Mouse (Mus musculus) left cerebral cortex, adult 9 months (tissue): ENCODE results near the gene Osbp.
A peak's percentile ranks its signal among the peaks of the same experiment; 100 is the strongest.
"Not testable (repeated sequence)": the region's sequence is repeated elsewhere in the genome, so short reads cannot be mapped to it uniquely, and the experiment has no call there.

ENCODE experiments used
- DNase-seq, 2 experiments: peaks; one replicate each; pipeline ENCODE4 v3.0.0; 2022; ENCODE audit warnings: low spot score in 2 of 2

Osbp gene

GRCm38 (mm10) chr19:11965023-11965942 is at the start of gene Osbp:
Gene Osbp, plus strand, starts transcription at chr19:11965941.
- DNase-seq = peak; percentile 100

DNA sequence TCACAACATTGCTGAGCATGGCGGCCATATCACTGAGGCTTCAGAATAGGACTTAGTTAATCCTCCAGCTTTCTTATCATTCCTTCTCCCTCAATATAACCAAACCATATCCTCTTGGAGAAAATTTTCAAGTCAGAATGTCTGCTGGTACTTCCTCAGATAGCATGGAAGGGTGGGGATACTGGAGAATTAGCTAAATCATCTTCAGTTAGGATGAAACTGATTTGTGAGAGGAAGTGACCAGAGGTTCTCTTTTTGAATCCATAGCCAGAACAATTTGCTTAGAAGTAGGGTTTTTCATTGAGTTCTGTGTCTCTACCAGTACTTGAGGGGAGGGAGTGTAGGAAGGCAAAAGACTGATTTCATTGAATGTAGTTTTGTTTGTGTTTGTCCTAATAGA is 43.7 kb upstream of the Osbp start:
- DNase-seq = no peak

DNA sequence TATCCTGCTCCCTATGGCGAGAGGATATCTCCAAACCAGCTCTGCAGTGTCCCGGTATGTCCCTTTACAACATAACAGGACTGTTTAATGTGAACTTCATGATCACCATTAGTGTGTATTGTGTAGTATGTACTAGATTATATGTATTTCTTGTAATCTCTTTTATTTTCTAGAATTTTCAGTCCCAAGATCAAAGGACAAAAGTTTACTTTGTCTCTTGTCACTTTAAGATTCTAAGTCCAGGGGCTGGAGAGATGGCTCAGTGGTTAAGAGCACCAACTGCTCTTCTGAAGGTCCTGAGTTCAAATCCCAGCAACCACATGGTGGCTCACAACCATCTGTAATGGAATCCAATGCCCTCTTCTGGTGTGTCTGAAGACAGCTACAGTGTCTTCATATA is 43.2 kb upstream of the Osbp start:
- DNase-seq = not testable (repeated sequence)

DNA sequence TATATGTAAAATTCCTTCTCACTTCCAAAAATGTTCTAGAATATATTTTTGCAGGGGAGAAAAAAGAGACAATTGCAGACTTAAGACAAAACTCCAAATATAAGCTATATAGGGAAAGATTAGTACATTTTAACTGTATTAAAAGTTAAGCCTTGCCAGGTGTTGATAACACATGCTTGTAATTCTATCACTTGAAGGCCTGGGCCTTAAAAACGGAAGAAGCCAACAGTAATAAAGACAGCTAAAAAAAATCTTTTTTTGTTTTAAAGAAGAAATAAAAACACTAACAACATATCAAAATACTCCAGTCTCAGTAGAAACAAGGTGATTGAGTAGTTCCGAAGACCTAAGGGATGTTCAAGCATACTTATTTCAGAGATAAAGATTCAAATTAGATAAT is 39.4 kb upstream of the Osbp start:
- no peak for DNase-seq

DNA sequence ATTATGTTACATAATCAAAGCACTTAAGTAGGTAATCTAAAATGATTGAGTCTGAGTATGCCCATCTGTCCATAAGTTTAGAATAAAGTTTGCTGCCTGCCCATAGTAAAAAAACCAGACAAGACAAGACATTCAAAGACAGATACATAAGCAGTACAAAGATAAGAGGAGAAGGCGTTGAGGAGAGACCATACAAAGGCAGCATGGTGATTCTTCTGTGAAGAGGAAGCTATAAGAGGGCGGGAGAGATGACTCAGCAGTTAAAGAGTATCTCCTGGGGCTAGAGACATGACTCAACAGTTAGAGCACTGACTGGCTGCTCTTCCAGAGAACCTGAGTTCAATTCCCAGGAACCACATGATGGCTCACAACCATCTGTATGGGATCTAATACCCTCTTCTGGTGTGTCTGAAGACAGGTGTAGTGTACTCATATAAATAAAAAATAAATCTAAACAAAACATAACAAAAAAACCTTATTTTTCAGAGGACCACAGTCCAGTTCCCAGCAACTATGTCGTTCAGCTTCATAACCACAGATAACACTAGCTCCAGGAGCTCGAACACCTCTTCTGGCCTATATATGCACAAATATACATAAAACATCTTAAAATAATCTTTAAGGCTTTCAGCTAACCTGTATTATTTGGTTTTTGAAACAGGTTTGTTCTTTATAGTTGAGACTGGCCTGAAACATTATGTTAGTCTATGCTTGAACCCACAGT is 37.6 kb upstream of the Osbp start:
- DNase-seq = no peak

DNA sequence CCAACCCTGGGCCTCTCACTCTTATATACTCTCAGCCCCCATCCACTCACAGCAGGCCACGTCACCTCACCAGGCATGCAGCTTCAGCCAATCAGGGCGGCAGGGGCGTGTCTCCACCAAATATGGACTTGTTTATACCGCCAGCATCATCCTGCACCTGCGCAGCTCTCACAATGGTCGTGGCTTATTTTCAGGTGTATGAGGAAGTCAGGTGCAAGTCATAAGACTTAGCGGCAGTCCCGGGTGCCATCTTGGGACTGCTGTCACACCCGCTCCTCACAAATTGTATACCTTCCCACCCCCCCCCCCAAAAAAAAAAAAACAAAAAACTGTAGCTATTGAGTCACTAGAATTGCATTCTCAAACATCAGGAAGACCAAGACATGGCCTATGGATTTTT is 19.3 kb upstream of the Osbp start:
- DNase-seq = not testable (repeated sequence)

DNA sequence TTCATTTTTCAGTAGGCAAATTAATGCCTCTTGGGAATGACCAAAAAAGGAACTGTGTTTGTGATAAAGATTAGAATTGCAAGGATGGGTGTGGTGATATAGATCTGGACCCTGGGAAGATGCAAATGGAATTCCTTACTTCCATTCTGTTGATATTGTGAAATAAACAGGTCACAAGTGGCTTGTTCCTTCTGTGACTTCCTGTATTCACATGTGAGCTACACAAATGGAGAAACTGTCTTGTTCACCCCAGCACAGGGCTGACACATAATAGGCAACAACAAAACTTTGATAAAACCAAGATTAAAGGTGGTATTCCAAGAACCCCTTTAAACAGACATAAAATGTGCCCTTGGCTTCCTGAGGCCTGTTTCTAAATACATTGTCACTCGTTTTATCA is 15.9 kb upstream of the Osbp start:
- DNase-seq = no peak

DNA sequence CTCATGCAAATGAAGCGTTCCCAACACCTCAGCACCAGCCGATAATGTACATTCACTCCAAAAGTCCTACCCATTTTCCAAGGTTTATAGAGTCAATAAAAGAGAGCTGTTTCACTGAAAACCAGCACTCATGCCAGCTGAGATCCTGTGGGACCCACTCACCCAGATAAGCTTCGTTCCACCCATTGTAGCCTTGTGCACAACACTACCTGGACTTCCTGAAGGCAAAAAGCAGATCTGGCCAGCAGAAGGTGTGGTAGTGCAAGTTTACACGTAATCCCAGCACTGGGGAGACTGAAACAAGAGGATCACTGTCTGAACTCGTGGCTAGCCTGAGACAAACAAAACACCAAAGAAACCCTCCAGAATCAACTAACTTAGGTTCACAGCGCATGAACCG is 15.0 kb upstream of the Osbp start:
- no peak for DNase-seq

DNA sequence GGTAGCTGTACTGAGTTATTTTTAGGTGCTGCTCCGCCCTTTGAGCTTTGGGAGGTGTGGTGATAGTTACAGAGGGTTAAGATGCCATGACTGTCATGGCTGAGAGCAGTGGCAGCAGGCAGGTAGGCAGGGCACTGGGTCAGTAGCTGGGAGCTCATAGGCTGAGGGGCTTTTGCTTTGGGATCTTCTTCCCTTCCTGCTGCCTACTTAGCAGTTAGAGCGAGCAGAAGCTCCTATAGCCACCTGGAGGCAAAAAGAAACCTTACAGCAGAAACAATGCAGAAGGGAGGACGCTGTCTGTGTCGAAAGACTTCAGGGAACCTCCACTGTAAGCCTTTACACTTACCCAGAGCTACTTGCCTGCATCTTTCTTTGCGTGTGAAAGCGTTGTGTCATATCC is 11.5 kb upstream of the Osbp start:
- DNase-seq = no peak

GRCm38 (mm10) chr19:11956636-11957035 is 9.1 kb upstream of the Osbp start:
- no peak for DNase-seq

GRCm38 (mm10) chr19:11957396-11957795 is 8.3 kb upstream of the Osbp start:
- no peak for DNase-seq

DNA sequence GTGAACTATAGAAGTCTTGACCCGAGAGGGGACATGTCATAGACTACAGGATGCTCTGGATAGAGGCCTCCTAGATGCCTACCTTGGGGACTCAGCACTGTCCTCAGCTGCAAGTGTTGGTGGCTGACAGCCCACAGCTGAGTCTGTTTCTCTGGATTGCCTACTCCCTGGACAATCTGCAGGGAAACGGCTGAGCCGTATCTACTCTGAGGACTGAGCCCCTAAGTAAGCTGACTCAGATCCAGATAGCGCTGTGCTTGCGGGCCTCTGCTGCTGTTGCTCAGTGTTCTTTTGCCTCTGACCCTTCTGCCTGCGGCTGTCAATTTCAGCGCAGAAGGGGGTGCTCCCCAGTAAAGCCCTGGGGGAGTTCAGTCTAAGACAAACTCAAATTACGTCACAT is 7.9 kb upstream of the Osbp start:
- no peak for DNase-seq

- no peak for DNase-seq
These were observed 1.5 kb upstream of the Osbp start for GRCm38 (mm10) chr19:11964266-11964665.

- peak in 1 of 2 experiments; percentile 49 for DNase-seq
These were observed 478 bp downstream of the Osbp start for GRCm38 (mm10) chr19:11966201-11966636.

- no peak for DNase-seq
These were observed 3.7 kb downstream of the Osbp start for GRCm38 (mm10) chr19:11969155-11970050.

GRCm38 (mm10) chr19:11973511-11974222 is 7.9 kb downstream of the Osbp start:
- no peak for DNase-seq

DNA sequence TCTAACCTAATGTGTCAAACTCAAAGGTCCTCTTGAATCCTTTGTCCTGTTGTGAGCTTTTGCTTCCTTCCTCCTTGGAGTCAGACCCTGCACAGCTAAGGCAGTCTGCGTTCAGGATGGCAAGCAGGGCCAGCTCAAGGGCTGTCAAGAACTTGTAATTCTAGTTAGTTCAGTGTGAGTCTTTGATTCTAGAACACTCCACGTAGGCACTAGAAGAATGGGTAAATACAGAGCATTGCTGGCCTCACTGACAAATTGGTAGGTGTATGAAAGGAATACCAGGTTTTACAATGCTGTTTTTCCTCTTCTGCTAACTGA is 8.4 kb downstream of the Osbp start:
- no peak for DNase-seq

GRCm38 (mm10) chr19:11975683-11976082 is 9.9 kb downstream of the Osbp start:
- DNase-seq = no peak

GRCm38 (mm10) chr19:11977363-11977762 is 11.6 kb downstream of the Osbp start:
- no peak for DNase-seq

DNA sequence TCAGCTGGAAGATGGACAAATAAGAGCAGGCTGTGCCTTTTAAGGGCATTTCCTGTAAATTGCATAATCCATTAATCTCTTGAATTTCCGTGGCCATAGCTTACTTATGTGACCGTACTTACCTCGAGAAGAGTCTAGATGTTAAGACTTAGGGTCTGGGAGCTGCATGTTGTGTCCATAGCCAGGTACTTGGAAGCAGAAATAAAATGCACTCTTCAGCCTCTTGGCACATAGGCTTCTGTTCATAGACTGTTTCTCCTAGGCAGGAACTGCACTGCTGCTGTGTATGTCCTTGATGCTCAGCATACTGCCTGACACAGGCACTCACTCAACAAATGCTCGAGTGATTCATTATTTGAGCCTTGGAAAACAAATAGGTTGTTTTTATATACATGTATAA is 14.7 kb downstream of the Osbp start:
- no peak for DNase-seq

- DNase-seq = not testable (repeated sequence)
These were observed 18.9 kb downstream of the Osbp start for GRCm38 (mm10) chr19:11984614-11985013.
